Comparison of ENCODE assay signal across 5 mouse cellular contexts in genomic region chr5:124550737-124551136, GRCm38 (mm10). TPM values are rescaled to one million over a fixed set of nuclear protein-coding genes. Genes with fewer than 3 reads are reported as not detected.
DNase-seq lines count a peak whose midpoint lies in the region; ATAC-seq and TF ChIP-seq lines count a peak whose summit lies in the region.
"Not testable (repeated sequence)": the region's sequence is repeated elsewhere in the genome, so short reads cannot be mapped to it uniquely, and the experiment has no call there.

No protein-coding gene starts in this region.

- DNase-seq in A20 (ENCODE audit: low read depth, low spot score): peak; percentile 20
- not testable (repeated sequence) for DNase-seq in CH12.LX (ENCODE audit: extremely low read depth); ES-E14 (ENCODE audit: low read depth, low spot score); MEL (ENCODE audit: low read depth, low spot score)
- DNase-seq in midbrain, embryonic 11.5 days (ENCODE audit: low spot score, missing footprints): peak; percentile 81

- H3K36me3 ChIP-seq in CH12.LX (replicated peaks in 1 of 2; ENCODE audit: control insufficient read depth in 1 of 2, insufficient read depth in 1 of 2, low read length in 1 of 2) (peaks cover 39 to 53% of the 10 kb centered on the region in 2 experiments), ES-E14 (ENCODE audit: control insufficient read depth, insufficient read depth, low read length, poor library complexity, severe bottlenecking) (peaks cover 22% of the 10 kb centered on the region), MEL (ENCODE audit: control insufficient read depth in 1 of 2, insufficient read depth in 2 of 2, low read length in 2 of 2) (peaks cover 0 to 31% of the 10 kb centered on the region in 2 experiments; a peak in 3 of 4 replicates)
- H3K36me3 ChIP-seq in midbrain, embryonic 11.5 days (ENCODE audit: control insufficient read depth, insufficient read depth, low read length): peaks cover 16% of the 10 kb centered on the region

- H3K9ac ChIP-seq in CH12.LX (ENCODE audit: insufficient read depth, low read depth); ES-E14 (ENCODE audit: insufficient read depth, low read depth, low read length, poor library complexity, severe bottlenecking); MEL (ENCODE audit: control insufficient read depth, low read depth, low read length, poor library complexity, severe bottlenecking); midbrain, embryonic 11.5 days (ENCODE audit: low read length): not testable (repeated sequence)

- not testable (repeated sequence) for ATAC-seq in midbrain, embryonic 11.5 days (ENCODE audit: low FRiP score)

- dilution Hi-C loops in CH12.LX (cut with MboI; ENCODE audit: extremely low pct_ligation_motif_present, extremely low pct_unique_long_range_greater_than_20kb, low sequenced_read_pairs): not testable (repeated sequence)

- H3K27ac ChIP-seq in CH12.LX (ENCODE audit: insufficient read depth, low read depth); ES-E14 (ENCODE audit: insufficient read depth, low read depth, low read length, poor library complexity, severe bottlenecking); MEL (ENCODE audit: control insufficient read depth, low read depth, low read length); midbrain, embryonic 11.5 days (ENCODE audit: low read depth, low read length): not testable (repeated sequence)

- not testable (repeated sequence) for TF ChIP-seq EP300 in CH12.LX (IDR thresholded peaks at IDR 0.05; ENCODE audit: low read length); MEL (IDR thresholded peaks at IDR 0.05; ENCODE audit: low read depth in 1 of 2, low read length in 2 of 2)

- not testable (repeated sequence) for TF ChIP-seq RAD21 in CH12.LX (IDR thresholded peaks at IDR 0.05; ENCODE audit: low read depth, low read length); MEL (IDR thresholded peaks at IDR 0.05; ENCODE audit: low read depth, low read length)

- not testable (repeated sequence) for TF ChIP-seq CTCF in CH12.LX (conservative IDR thresholded peaks at IDR 0.05 in 1 of 2, IDR thresholded peaks at IDR 0.05 in 1 of 2; ENCODE audit: low read depth in 2 of 2, low read length in 2 of 2); MEL (IDR thresholded peaks at IDR 0.05 in 2 of 3, conservative IDR thresholded peaks at IDR 0.05 in 1 of 3; ENCODE audit: control insufficient read depth in 1 of 3, insufficient read depth in 1 of 3, low read depth in 2 of 3, low read length in 3 of 3, poor library complexity in 1 of 3, severe bottlenecking in 1 of 3)

- peaks cover 30% of the 10 kb centered on the region for H3K79me2 ChIP-seq in CH12.LX (replicated peaks; ENCODE audit: control insufficient read depth, extremely low read depth, insufficient read depth, poor library complexity, severe bottlenecking)
- H3K79me2 ChIP-seq in MEL (ENCODE audit: control insufficient read depth, insufficient read depth, low read length, poor library complexity): peaks cover 23% of the 10 kb centered on the region

- peaks cover 0 to 17% of the 10 kb centered on the region in 2 experiments; a peak in 2 of 4 replicates for H3K4me1 ChIP-seq in CH12.LX (ENCODE audit: control insufficient read depth in 1 of 2, insufficient read depth in 2 of 2)
- not testable (repeated sequence) for H3K4me1 ChIP-seq in ES-E14 (ENCODE audit: control insufficient read depth in 2 of 2, insufficient read depth in 2 of 2, low read length in 2 of 2, poor library complexity in 1 of 2); MEL (ENCODE audit: control insufficient read depth in 1 of 2, insufficient read depth in 2 of 2, low read length in 2 of 2); midbrain, embryonic 11.5 days (ENCODE audit: control insufficient read depth, insufficient read depth, low read length)

- not testable (repeated sequence) for TF ChIP-seq POLR2A in CH12.LX (IDR thresholded peaks at IDR 0.05; ENCODE audit: low read depth, low read length); MEL (IDR thresholded peaks at IDR 0.05; ENCODE audit: control insufficient read depth in 1 of 2, insufficient read depth in 1 of 2, low read depth in 1 of 2, low read length in 2 of 2, poor library complexity in 1 of 2)

- H3K9me3 ChIP-seq in CH12.LX (replicated peaks; ENCODE audit: low read length); ES-E14 (ENCODE audit: control insufficient read depth, insufficient read depth, low read depth, low read length); MEL (replicated peaks; ENCODE audit: insufficient read depth, low read length); midbrain, embryonic 11.5 days (ENCODE audit: control insufficient read depth, low read length): not testable (repeated sequence)

- in situ Hi-C loops in CH12.LX (cut with MboI; ENCODE audit: low pct_ligation_motif_present, low pct_unique_long_range_greater_than_20kb, low sequenced_read_pairs): loop anchor here (10.0 kb wide), 1 partner anchor 196 kb away; no protein-coding TSS in a partner anchor
- in situ Hi-C loops in ES-E14 (cut with MboI; ENCODE audit: low sequenced_read_pairs in 2 of 2, unreplicated experiment in 2 of 2): not testable (repeated sequence)

- H3K27me3 ChIP-seq in CH12.LX (replicated peaks); MEL (ENCODE audit: control insufficient read depth in 1 of 2, insufficient read depth in 2 of 2, low read length in 2 of 2); midbrain, embryonic 11.5 days (ENCODE audit: control insufficient read depth, insufficient read depth, low read length): not testable (repeated sequence)

- H3K4me2 ChIP-seq in CH12.LX (ENCODE audit: insufficient read depth, low read depth, poor library complexity, severe bottlenecking); midbrain, embryonic 11.5 days: not testable (repeated sequence)

- 82% methylated on average over 4 of the region's 4 CpGs for WGBS in midbrain, embryonic 11.5 days

- not testable (repeated sequence) for H3K4me3 ChIP-seq in CH12.LX (replicated peaks in 1 of 3; ENCODE audit: low read depth in 2 of 3, low read length in 2 of 3, poor library complexity in 1 of 3); ES-E14 (ENCODE audit: insufficient read depth in 1 of 2, low read depth in 1 of 2, low read length in 2 of 2, poor library complexity in 1 of 2, severe bottlenecking in 1 of 2); MEL (ENCODE audit: control insufficient read depth in 1 of 2, insufficient read depth in 1 of 2, low read depth in 2 of 2, low read length in 2 of 2); midbrain, embryonic 11.5 days (ENCODE audit: low read depth, low read length)

RNA-seq across cellular contexts. Expression of gene Ddx55, which starts 1.9 kb away (rescaled TPM):
- 18.2 and 20.2 TPM in 2 replicates for total RNA-seq in CH12.LX (2012; rRNA removed)
- 15.1 and 15.7 TPM in 2 replicates for total RNA-seq in CH12.LX (2014; rRNA removed)
- polyA plus RNA-seq in CH12.LX (2012; ENCODE audit: insufficient read length, low read depth): 25.8 and 25.9 TPM in 2 replicates
- total RNA-seq in ES-E14 (2012; rRNA removed): 22.8 and 30.7 TPM in 2 replicates
- total RNA-seq in MEL (2012; rRNA removed): 29.1 and 33.8 TPM in 2 replicates
- 10 to 100 TPM in 1 of 2 experiments, not detected in 1; 43.2 TPM for polyA plus RNA-seq in MEL (2012; ENCODE audit: insufficient read depth in 1 of 2, insufficient read length in 2 of 2, low read depth in 1 of 2, low replicate concordance in 2 of 2, missing spikeins in 1 of 2)
- 13.2 and 15.0 TPM in 2 replicates for polyA plus RNA-seq in midbrain, embryonic 11.5 days (2014; fragmentation: Nextera tagmentation; extraction: Ambion mirVana)

RNA-seq across cellular contexts. Expression of gene Tmed2, which starts 10.2 kb away (rescaled TPM):
- total RNA-seq in CH12.LX (2012; rRNA removed) (205 and 319 TPM in 2 replicates), CH12.LX (2014; rRNA removed) (769 and 796 TPM in 2 replicates), ES-E14 (2012; rRNA removed) (212 and 224 TPM in 2 replicates), MEL (2012; rRNA removed) (245 and 255 TPM in 2 replicates)
- polyA plus RNA-seq in CH12.LX (2012; ENCODE audit: insufficient read length, low read depth) (280 and 301 TPM in 2 replicates), MEL (2012; ENCODE audit: insufficient read depth in 1 of 2, insufficient read length in 2 of 2, low read depth in 1 of 2, low replicate concordance in 2 of 2, missing spikeins in 1 of 2) (100 to 1,000 TPM in 1 of 2 experiments, not detected in 1; 252 TPM)
- 490 and 523 TPM in 2 replicates for polyA plus RNA-seq in midbrain, embryonic 11.5 days (2014; fragmentation: Nextera tagmentation; extraction: Ambion mirVana)

RNA-seq across cellular contexts. Expression of gene Rilpl1, which starts 19.5 kb away (rescaled TPM):
- total RNA-seq in CH12.LX (2012; rRNA removed) (4.6 and 5.7 TPM in 2 replicates), CH12.LX (2014; rRNA removed) (1.8 and 3.1 TPM in 2 replicates), ES-E14 (2012; rRNA removed) (8.6 and 10.1 TPM in 2 replicates), MEL (2012; rRNA removed) (5.0 and 5.7 TPM in 2 replicates)
- polyA plus RNA-seq in CH12.LX (2012; ENCODE audit: insufficient read length, low read depth) (5.4 and 6.1 TPM in 2 replicates), MEL (2012; ENCODE audit: insufficient read depth in 1 of 2, insufficient read length in 2 of 2, low read depth in 1 of 2, low replicate concordance in 2 of 2, missing spikeins in 1 of 2) (1 to 10 TPM in 1 of 2 experiments, not detected in 1; 8.6 TPM)
- polyA plus RNA-seq in midbrain, embryonic 11.5 days (2014; fragmentation: Nextera tagmentation; extraction: Ambion mirVana): 17.7 and 21.7 TPM in 2 replicates

RNA-seq across cellular contexts. Expression of gene Eif2b1, which starts 28.2 kb away (rescaled TPM):
- 50.8 and 68.3 TPM in 2 replicates for total RNA-seq in CH12.LX (2012; rRNA removed)
- 98.0 and 107 TPM in 2 replicates for total RNA-seq in CH12.LX (2014; rRNA removed)
- 104 and 111 TPM in 2 replicates for polyA plus RNA-seq in CH12.LX (2012; ENCODE audit: insufficient read length, low read depth)
- total RNA-seq in ES-E14 (2012; rRNA removed): 51.5 and 60.4 TPM in 2 replicates
- 96.6 and 119 TPM in 2 replicates for total RNA-seq in MEL (2012; rRNA removed)
- 100 to 1,000 TPM; 126 to 599 TPM for polyA plus RNA-seq in MEL (2012; ENCODE audit: insufficient read depth in 1 of 2, insufficient read length in 2 of 2, low read depth in 1 of 2, low replicate concordance in 2 of 2, missing spikeins in 1 of 2)
- polyA plus RNA-seq in midbrain, embryonic 11.5 days (2014; fragmentation: Nextera tagmentation; extraction: Ambion mirVana): 84.6 and 87.3 TPM in 2 replicates

RNA-seq across cellular contexts. Expression of gene Gtf2h3, which starts 28.2 kb away (rescaled TPM):
- 58.2 and 63.0 TPM in 2 replicates for total RNA-seq in CH12.LX (2012; rRNA removed)
- 84.9 and 87.5 TPM in 2 replicates for total RNA-seq in CH12.LX (2014; rRNA removed)
- polyA plus RNA-seq in CH12.LX (2012; ENCODE audit: insufficient read length, low read depth): 51.9 and 57.0 TPM in 2 replicates
- 71.5 and 74.1 TPM in 2 replicates for total RNA-seq in ES-E14 (2012; rRNA removed)
- total RNA-seq in MEL (2012; rRNA removed): 88.2 and 116 TPM in 2 replicates
- 10 to 100 TPM in 1 of 2 experiments, not detected in 1; 86.1 TPM for polyA plus RNA-seq in MEL (2012; ENCODE audit: insufficient read depth in 1 of 2, insufficient read length in 2 of 2, low read depth in 1 of 2, low replicate concordance in 2 of 2, missing spikeins in 1 of 2)
- polyA plus RNA-seq in midbrain, embryonic 11.5 days (2014; fragmentation: Nextera tagmentation; extraction: Ambion mirVana): 73.0 and 85.9 TPM in 2 replicates
